Mouse (Mus musculus): ENCODE results near the gene Myof.

DNA sequence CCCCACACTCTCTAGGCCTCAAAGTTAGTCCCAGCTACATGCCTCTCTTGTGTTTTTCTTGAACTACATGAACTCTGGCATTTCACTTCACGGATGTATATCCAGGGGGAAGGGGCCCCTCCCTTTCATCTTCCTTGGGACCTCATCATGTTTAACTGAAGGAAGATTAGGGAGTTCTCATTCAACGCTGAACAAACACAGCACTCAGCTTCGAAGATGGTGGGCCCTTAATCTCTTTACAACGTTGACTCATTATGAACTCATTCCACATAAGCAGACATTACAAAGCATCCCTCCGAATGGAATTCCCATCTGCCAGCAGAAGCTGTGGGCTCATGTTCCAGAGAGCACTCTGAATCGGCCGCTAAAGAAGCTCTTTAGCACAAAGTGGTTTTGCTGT is 147.3 kb downstream of the Myof start:
- TF ChIP-seq CTCF (IDR thresholded peaks at IDR 0.05): no peak
- no peak for TF ChIP-seq EP300 (IDR thresholded peaks at IDR 0.05)
